In the genomic region with DNA sequence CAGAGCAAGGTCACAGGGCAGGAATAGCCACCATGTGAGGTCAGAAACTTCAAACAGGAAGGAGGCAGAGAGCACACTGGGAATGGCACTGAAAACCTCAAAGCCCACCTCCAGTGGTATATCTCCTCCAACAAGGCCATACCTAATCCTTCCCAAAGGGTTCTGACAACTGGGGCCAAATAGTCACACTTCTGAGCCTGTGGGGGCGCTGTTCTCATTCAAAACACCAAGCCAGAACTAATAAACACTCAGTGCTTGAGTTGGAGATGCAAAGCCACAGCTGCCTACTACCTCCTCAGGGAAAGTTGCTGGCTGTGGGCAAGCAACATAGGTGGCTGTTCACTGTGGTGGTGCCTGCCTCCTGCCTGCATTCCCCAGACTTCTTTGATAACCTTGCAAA, we compare ENCODE assay signal across 18 mouse cellular contexts.
A peak's percentile ranks its signal among the peaks of the same experiment; 100 is the strongest.
DNase-seq lines count a peak whose midpoint lies in the region; ATAC-seq and TF ChIP-seq lines count a peak whose summit lies in the region.
"Had no signal": no experiment of that assay in that cellular context is flagged by ENCODE, and none has a peak within 500 bp of the region (broad histone marks: within the 10 kb centered on the region; RNA-seq: fewer than 3 reads in every experiment).

No protein-coding gene starts in this region.

- ATAC-seq in forebrain, postnatal 0 days: no peak
- ATAC-seq in lung, embryonic 14.5 days (ENCODE audit: insufficient read depth): no peak
- ATAC-seq: forebrain, embryonic 15.5 days had no signal

- WGBS in forebrain, postnatal 0 days: 4% methylated on average over 1 of the region's 1 CpGs
- WGBS in forebrain, embryonic 10.5 days: 8% methylated on average over 1 of the region's 1 CpGs
- WGBS in lung, embryonic 14.5 days: 21% methylated on average over 1 of the region's 1 CpGs
- WGBS in lung, adult 2 months: 12% methylated on average over 1 of the region's 1 CpGs

- H3K27ac ChIP-seq in forebrain, postnatal 0 days (ENCODE audit: low read depth, low read length): no peak overlapping the region
- H3K27ac ChIP-seq in forebrain, embryonic 10.5 days: no peak overlapping the region
- no peak overlapping the region for H3K27ac ChIP-seq in lung, embryonic 14.5 days (ENCODE audit: low read depth)
- H3K27ac ChIP-seq in cortical plate, adult 2 months (ENCODE audit: insufficient read depth, low read length): no peak overlapping the region
- H3K27ac ChIP-seq: embryonic facial prominence, embryonic 12.5 days; forebrain, embryonic 15.5 days; midbrain, embryonic 12.5 days; neural tube, embryonic 12.5 days had no signal

- H3K9me3 ChIP-seq in forebrain, postnatal 0 days (ENCODE audit: low read length): no peaks in the 10 kb centered on the region
- H3K9me3 ChIP-seq in forebrain, embryonic 10.5 days: no peaks in the 10 kb centered on the region
- no peaks in the 10 kb centered on the region for H3K9me3 ChIP-seq in lung, embryonic 14.5 days (ENCODE audit: low read depth, low read length)
- H3K9me3 ChIP-seq in E14TG2a.4 (ENCODE audit: low read length): no peaks in the 10 kb centered on the region
- H3K9me3 ChIP-seq: embryonic facial prominence, embryonic 12.5 days; forebrain, embryonic 15.5 days; midbrain, embryonic 12.5 days; neural tube, embryonic 12.5 days had no signal

- peak; percentile 58 for TF ChIP-seq CTCF in forebrain, postnatal 0 days (IDR thresholded peaks at IDR 0.05; ENCODE audit: low read depth)
- TF ChIP-seq CTCF in lung, embryonic 14.5 days (IDR thresholded peaks at IDR 0.05; ENCODE audit: low read depth): peak; percentile 50
- no peak for TF ChIP-seq CTCF in lung, adult 2 months (IDR thresholded peaks at IDR 0.05; ENCODE audit: insufficient read depth, low read length)
- peak; percentile 71 for TF ChIP-seq CTCF in E14TG2a.4 (conservative IDR thresholded peaks at IDR 0.05; ENCODE audit: low read length)
- TF ChIP-seq CTCF in cortical plate, adult 2 months (IDR thresholded peaks at IDR 0.05; ENCODE audit: extremely low read depth, insufficient read depth, low read length): peak; percentile 33; the same call in 1 of the 2 replicates

- H3K4me2 ChIP-seq in forebrain, postnatal 0 days (ENCODE audit: low read depth): no peak overlapping the region
- no peak overlapping the region for H3K4me2 ChIP-seq in lung, embryonic 14.5 days
- H3K4me2 ChIP-seq: embryonic facial prominence, embryonic 12.5 days; forebrain, embryonic 15.5 days; midbrain, embryonic 12.5 days; neural tube, embryonic 12.5 days had no signal

- H3K27me3 ChIP-seq in forebrain, postnatal 0 days (ENCODE audit: insufficient read depth, low read length): no peaks in the 10 kb centered on the region
- H3K27me3 ChIP-seq in forebrain, embryonic 10.5 days (ENCODE audit: poor library complexity, severe bottlenecking): no peaks in the 10 kb centered on the region
- H3K27me3 ChIP-seq in lung, embryonic 14.5 days (ENCODE audit: insufficient read depth, low read length): no peaks in the 10 kb centered on the region
- no peaks in the 10 kb centered on the region for H3K27me3 ChIP-seq in E14TG2a.4 (ENCODE audit: insufficient read depth, low read length)
- H3K27me3 ChIP-seq: embryonic facial prominence, embryonic 12.5 days; forebrain, embryonic 15.5 days; midbrain, embryonic 12.5 days; neural tube, embryonic 12.5 days had no signal

- no peak for TF ChIP-seq POLR2A in lung, adult 2 months (IDR thresholded peaks at IDR 0.05; ENCODE audit: borderline replicate concordance, extremely low read depth, low read depth, low read length)
- TF ChIP-seq POLR2A in cortical plate, adult 2 months (IDR thresholded peaks at IDR 0.05; ENCODE audit: extremely low read depth, insufficient read depth, low read length): no peak

- H3K9ac ChIP-seq in forebrain, postnatal 0 days: no peak overlapping the region
- H3K9ac ChIP-seq in lung, embryonic 14.5 days: no peak overlapping the region
- H3K9ac ChIP-seq: embryonic facial prominence, embryonic 12.5 days; forebrain, embryonic 15.5 days; midbrain, embryonic 12.5 days; neural tube, embryonic 12.5 days had no signal

- H3K4me3 ChIP-seq in forebrain, postnatal 0 days (ENCODE audit: low read depth, low read length): no peak overlapping the region
- H3K4me3 ChIP-seq in forebrain, embryonic 10.5 days: no peak overlapping the region
- no peak overlapping the region for H3K4me3 ChIP-seq in lung, embryonic 14.5 days (ENCODE audit: low read depth, low read length)
- H3K4me3 ChIP-seq in lung, adult 2 months (replicated peaks; ENCODE audit: extremely low read depth, low read depth, low read length): no peak overlapping the region
- no peak overlapping the region for H3K4me3 ChIP-seq in E14TG2a.4 (replicated peaks; ENCODE audit: low read length)
- H3K4me3 ChIP-seq in cortical plate, adult 2 months (ENCODE audit: insufficient read depth, low read length): no peak overlapping the region
- H3K4me3 ChIP-seq: embryonic facial prominence, embryonic 12.5 days; forebrain, embryonic 15.5 days; midbrain, embryonic 12.5 days; neural tube, embryonic 12.5 days had no signal

- no peaks in the 10 kb centered on the region for H3K4me1 ChIP-seq in forebrain, postnatal 0 days (ENCODE audit: insufficient read depth)
- H3K4me1 ChIP-seq in forebrain, embryonic 10.5 days: no peaks in the 10 kb centered on the region
- H3K4me1 ChIP-seq in lung, embryonic 14.5 days (ENCODE audit: insufficient read depth): no peaks in the 10 kb centered on the region
- H3K4me1 ChIP-seq in lung, adult 2 months (ENCODE audit: control insufficient read depth, insufficient read depth, low read length): no peaks in the 10 kb centered on the region
- 0 out of 2 replicates have a peak, but pooled peaks cover 5% of the 10 kb centered on the region for H3K4me1 ChIP-seq in E14TG2a.4 (replicated peaks; ENCODE audit: low read depth, low read length)
- no peaks in the 10 kb centered on the region for H3K4me1 ChIP-seq in cortical plate, adult 2 months (ENCODE audit: control insufficient read depth, insufficient read depth, low read length)
- H3K4me1 ChIP-seq: forebrain, embryonic 15.5 days; midbrain, embryonic 12.5 days; neural tube, embryonic 12.5 days had no signal

- DNase-seq in forebrain, postnatal 0 days: no peak
- no peak for DNase-seq in forebrain, embryonic 10.5 days (ENCODE audit: extremely low spot score, low spot score)
- DNase-seq in lung, embryonic 14.5 days: peak; percentile 37
- no peak for DNase-seq in lung, adult 2 months
- DNase-seq in gastrocnemius, adult 18-20 months (ENCODE audit: low spot score): no peak
- DNase-seq in ovary, postnatal 10 days (ENCODE audit: low spot score): no peak
- DNase-seq: adrenal gland, adult 2 months; heart, adult 11 months; kidney, adult 11 months; left cerebral cortex, postnatal 4 days; lung, adult 18-20 months had no signal

- no peaks in the 10 kb centered on the region for H3K36me3 ChIP-seq in forebrain, postnatal 0 days (ENCODE audit: insufficient read depth)
- no peaks in the 10 kb centered on the region for H3K36me3 ChIP-seq in forebrain, embryonic 10.5 days (replicated peaks)
- H3K36me3 ChIP-seq in lung, embryonic 14.5 days (ENCODE audit: insufficient read depth): no peaks in the 10 kb centered on the region
- H3K36me3 ChIP-seq in E14TG2a.4 (ENCODE audit: insufficient read depth, low read length): no peaks in the 10 kb centered on the region
- H3K36me3 ChIP-seq: embryonic facial prominence, embryonic 12.5 days; forebrain, embryonic 15.5 days; G1E; midbrain, embryonic 12.5 days; neural tube, embryonic 12.5 days had no signal
